In the genomic region with DNA sequence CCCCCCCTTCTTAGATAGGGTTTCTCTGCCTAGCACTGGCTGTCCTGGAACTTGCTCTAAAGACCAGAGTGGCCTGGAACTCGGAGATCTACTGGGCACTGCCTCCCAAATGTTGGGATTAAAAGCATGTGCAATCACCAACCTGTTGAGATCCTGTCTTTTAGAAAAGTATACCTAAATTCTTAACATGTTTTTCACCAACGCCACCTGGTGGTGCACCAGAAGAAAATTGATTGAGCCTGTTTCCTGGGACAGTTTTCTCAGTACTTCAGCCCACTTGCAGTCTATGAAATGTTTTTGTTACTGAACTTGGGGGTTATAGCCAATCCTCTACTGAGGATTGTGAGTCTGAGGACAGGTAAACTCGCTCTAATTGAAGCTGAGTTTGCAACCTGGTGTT, we compare ENCODE assay signal across 9 mouse cellular contexts. TPM values are rescaled to one million over a fixed set of nuclear protein-coding genes. Genes with fewer than 3 reads are reported as not detected.
A peak's percentile ranks its signal among the peaks of the same experiment; 100 is the strongest.
DNase-seq lines count a peak whose midpoint lies in the region; ATAC-seq and TF ChIP-seq lines count a peak whose summit lies in the region.
"Had no signal": no experiment of that assay in that cellular context is flagged by ENCODE, and none has a peak within 500 bp of the region (broad histone marks: within the 10 kb centered on the region; RNA-seq: fewer than 3 reads in every experiment).

No protein-coding gene starts in this region.

- no peaks in the 10 kb centered on the region for H3K4me1 ChIP-seq in hindbrain, embryonic 14.5 days (replicated peaks; ENCODE audit: control insufficient read depth, insufficient read depth, low read length)
- no peaks in the 10 kb centered on the region for H3K4me1 ChIP-seq in hindbrain, embryonic 13.5 days (replicated peaks)
- no peaks in the 10 kb centered on the region for H3K4me1 ChIP-seq in spleen, adult 2 months (ENCODE audit: control insufficient read depth, insufficient read depth, insufficient read length)
- H3K4me1 ChIP-seq in kidney, embryonic 16.5 days (ENCODE audit: insufficient read depth, low read length) = peaks cover 4% of the 10 kb centered on the region; the same call in 1 of the 2 replicates

- H3K4me2 ChIP-seq in hindbrain, embryonic 14.5 days (replicated peaks) = no peak overlapping the region
- no peak overlapping the region for H3K4me2 ChIP-seq in hindbrain, embryonic 13.5 days
- no peak overlapping the region for H3K4me2 ChIP-seq in kidney, embryonic 16.5 days (replicated peaks; ENCODE audit: low read depth, low read length)

- no peak overlapping the region for H3K27ac ChIP-seq in hindbrain, embryonic 14.5 days
- no peak overlapping the region for H3K27ac ChIP-seq in hindbrain, embryonic 13.5 days
- H3K27ac ChIP-seq in spleen, adult 2 months (ENCODE audit: insufficient read depth, low read length) = no peak overlapping the region
- H3K27ac ChIP-seq in kidney, embryonic 16.5 days (ENCODE audit: low read length) = no peak overlapping the region

- ATAC-seq in hindbrain, embryonic 14.5 days (ENCODE audit: low FRiP score) = no peak
- no peak for ATAC-seq in hindbrain, embryonic 13.5 days (ENCODE audit: low FRiP score)
- ATAC-seq in common myeloid progenitor, adult 5-6 weeks (replicated peaks; ENCODE audit: low read depth, poor library complexity, severe bottlenecking) = peak; percentile 40; the same call in 1 of the 2 replicates
- no peak for ATAC-seq in kidney, embryonic 16.5 days (ENCODE audit: low FRiP score, low TSS enrichment)

- peaks cover 17% of the 10 kb centered on the region; the same call in 1 of the 2 replicates for H3K36me3 ChIP-seq in hindbrain, embryonic 14.5 days (replicated peaks; ENCODE audit: control insufficient read depth, insufficient read depth)
- peaks cover 20% of the 10 kb centered on the region for H3K36me3 ChIP-seq in hindbrain, embryonic 13.5 days
- peaks cover 3% of the 10 kb centered on the region; the same call in 1 of the 2 replicates for H3K36me3 ChIP-seq in spleen, adult 2 months (ENCODE audit: control insufficient read depth, insufficient read depth, low read length)
- peaks cover 13% of the 10 kb centered on the region; the same call in 1 of the 2 replicates for H3K36me3 ChIP-seq in kidney, embryonic 16.5 days (ENCODE audit: insufficient read depth, low read length)

- peak; percentile 49 for DNase-seq in hindbrain, embryonic 14.5 days (ENCODE audit: low spot score)
- no peak for DNase-seq in spleen, adult 2 months (ENCODE audit: low read depth in 1 of 2, low spot score in 2 of 2)
- no peak for DNase-seq in spleen, adult 12 weeks (ENCODE audit: low spot score)
- DNase-seq in thymus, postnatal 25 days = peak; percentile 27
- no peak for DNase-seq in gastrocnemius, adult 8-10 months (ENCODE audit: low spot score in 2 of 2)

- no peaks in the 10 kb centered on the region for H3K27me3 ChIP-seq in hindbrain, embryonic 14.5 days (ENCODE audit: control insufficient read depth, insufficient read depth, low read length)
- H3K27me3 ChIP-seq in hindbrain, embryonic 13.5 days = no peaks in the 10 kb centered on the region
- no peaks in the 10 kb centered on the region for H3K27me3 ChIP-seq in spleen, adult 2 months (ENCODE audit: control insufficient read depth, insufficient read depth, low read length)
- no peaks in the 10 kb centered on the region for H3K27me3 ChIP-seq in kidney, embryonic 16.5 days (ENCODE audit: insufficient read depth, low read length)

- WGBS in hindbrain, embryonic 14.5 days = 34% methylated on average over 3 of the region's 3 CpGs
- WGBS in hindbrain, embryonic 13.5 days = 41% methylated on average over 3 of the region's 3 CpGs
- 47% methylated on average over 3 of the region's 3 CpGs for WGBS in spleen, adult 2 months
- 30% methylated on average over 3 of the region's 3 CpGs for WGBS in kidney, embryonic 16.5 days

- TF ChIP-seq CTCF in spleen, adult 2 months (IDR thresholded peaks at IDR 0.05; ENCODE audit: extremely low read depth, insufficient read depth, insufficient read length, insufficient replicate concordance) = peak; percentile 1; the same call in 1 of the 2 replicates

- H3K9me3 ChIP-seq in hindbrain, embryonic 14.5 days (ENCODE audit: control insufficient read depth, low read length) = no peaks in the 10 kb centered on the region
- H3K9me3 ChIP-seq in hindbrain, embryonic 13.5 days = no peaks in the 10 kb centered on the region
- H3K9me3 ChIP-seq in kidney, embryonic 16.5 days (ENCODE audit: low read length) = no peaks in the 10 kb centered on the region

- no peak overlapping the region for H3K9ac ChIP-seq in hindbrain, embryonic 14.5 days
- H3K9ac ChIP-seq in hindbrain, embryonic 13.5 days = no peak overlapping the region
- no peak overlapping the region for H3K9ac ChIP-seq in kidney, embryonic 16.5 days (replicated peaks; ENCODE audit: low read length)

- no peak overlapping the region for H3K4me3 ChIP-seq in hindbrain, embryonic 14.5 days (replicated peaks; ENCODE audit: low read length)
- H3K4me3 ChIP-seq in hindbrain, embryonic 13.5 days = no peak overlapping the region
- H3K4me3 ChIP-seq in spleen, adult 2 months (ENCODE audit: extremely low read depth, insufficient read depth, insufficient read length) = no peak overlapping the region
- no peak overlapping the region for H3K4me3 ChIP-seq in kidney, embryonic 16.5 days (ENCODE audit: low read length)
- H3K4me3 ChIP-seq: myocyte had no signal

- no peak for TF ChIP-seq POLR2A in spleen, adult 2 months (IDR thresholded peaks at IDR 0.05; ENCODE audit: low read depth, low read length)

RNA-seq across cellular contexts. Expression of gene Caprin2, which starts 20.8 kb away (rescaled TPM):
- 5.0 and 8.8 TPM in 2 replicates for polyA plus RNA-seq in hindbrain, embryonic 14.5 days (2014; fragmentation: Nextera tagmentation; extraction: Ambion mirVana)
- polyA plus RNA-seq in hindbrain, embryonic 13.5 days (2015; fragmentation: Nextera tagmentation; extraction: Ambion mirVana) = 13.0 and 13.2 TPM in 2 replicates
- 2.1 and 2.9 TPM in 2 replicates for polyA plus RNA-seq in spleen, adult 2 months (2012; rRNA removed)
- 11.0 and 17.0 TPM in 2 replicates for total RNA-seq in common myeloid progenitor, adult 5-6 weeks (2017)
- total RNA-seq in gastrocnemius, adult 8-10 months (2022) = 1 to 10 TPM; 2.2 to 3.3 (median 3.1) TPM
- 18.0 and 19.0 TPM in 2 replicates for polyA plus RNA-seq in kidney, embryonic 16.5 days (2015; fragmentation: Nextera tagmentation; extraction: Ambion mirVana)

RNA-seq across cellular contexts. Expression of gene Sinhcaf, which starts 29.4 kb away (rescaled TPM):
- 45.6 and 48.1 TPM in 2 replicates for polyA plus RNA-seq in hindbrain, embryonic 14.5 days (2014; fragmentation: Nextera tagmentation; extraction: Ambion mirVana)
- 103 and 104 TPM in 2 replicates for polyA plus RNA-seq in hindbrain, embryonic 13.5 days (2015; fragmentation: Nextera tagmentation; extraction: Ambion mirVana)
- polyA plus RNA-seq in spleen, adult 2 months (2012; rRNA removed) = 2.7 and 2.8 TPM in 2 replicates
- total RNA-seq in common myeloid progenitor, adult 5-6 weeks (2017) = 115 and 126 TPM in 2 replicates
- under 1 TPM; 0.29 to 0.82 (median 0.59) TPM for total RNA-seq in gastrocnemius, adult 8-10 months (2022)
- 142 and 145 TPM in 2 replicates for polyA plus RNA-seq in kidney, embryonic 16.5 days (2015; fragmentation: Nextera tagmentation; extraction: Ambion mirVana)

Comparison
In these comparisons a context has a peak if more than half of its experiments do, and no peak if none do; other contexts are left out.
1. DNase-seq: peak in hindbrain, embryonic 14.5 days (single experiment) and thymus, postnatal 25 days (single experiment); none in spleen, adult 2 months (0 of 2), spleen, adult 12 weeks (single experiment) and gastrocnemius, adult 8-10 months (0 of 2).
2. RNA of gene Sinhcaf, which starts 29.4 kb away (polyA plus RNA-seq): 142 to 145 TPM in kidney, embryonic 16.5 days, 103 to 104 TPM in hindbrain, embryonic 13.5 days and 45.6 to 48.1 TPM in hindbrain, embryonic 14.5 days; 2.7 to 2.8 TPM in spleen, adult 2 months; every median in the first group is over 10 times any median in the second.